Mouse (Mus musculus) c-Kit-negative CD71-positive TER-119-positive erythroid progenitor cells, embryonic 14.5 days (primary cell): ENCODE measurements around the gene Fbxo21.

Source experiments
- DNase-seq: peaks from one replicate; pipeline ENCODE4 v3.0.0-alpha.2; 2013; ENCODE audit warnings: low read depth, low spot score

The Fbxo21 gene

GRCm38 (mm10) chr5:118045385-118045784 lies 68.9 kb downstream of the Fbxo21 start:
- no peak for DNase-seq

- no peak for DNase-seq
Measured at GRCm38 (mm10) chr5:118047091-118047757, 70.7 kb downstream of the Fbxo21 start.

GRCm38 (mm10) chr5:118048412-118048811 lies 71.9 kb downstream of the Fbxo21 start:
- DNase-seq = no peak

GRCm38 (mm10) chr5:118048928-118049327 lies 72.4 kb downstream of the Fbxo21 start:
- DNase-seq = no peak

- no peak for DNase-seq
Measured at GRCm38 (mm10) chr5:118050743-118051142, 74.2 kb downstream of the Fbxo21 start.

GRCm38 (mm10) chr5:118051981-118052662 lies 75.6 kb downstream of the Fbxo21 start:
- no peak for DNase-seq

GRCm38 (mm10) chr5:118053205-118053604 lies 76.7 kb downstream of the Fbxo21 start:
- DNase-seq = no peak

GRCm38 (mm10) chr5:118057508-118058111 lies 81.1 kb downstream of the Fbxo21 start:
- DNase-seq = no peak

- no peak for DNase-seq
Measured at GRCm38 (mm10) chr5:118058858-118059257, 82.3 kb downstream of the Fbxo21 start.

- no peak for DNase-seq
Measured at GRCm38 (mm10) chr5:118059646-118060045, 83.1 kb downstream of the Fbxo21 start.
